Mouse (Mus musculus) heart, postnatal 25 days (tissue): ENCODE measurements around the gene Tnni3. TPM values are rescaled to one million over a fixed set of nuclear protein-coding genes. Genes with fewer than 3 reads are reported as not detected.

Experiments
- DNase-seq: peaks from one replicate; pipeline ENCODE4 v3.0.0; 2022; ENCODE audit warnings: low spot score
- intact Hi-C: fragments of 180-260 bp; cut with DNase I; formaldehyde crosslinking; loops from one replicate; pipeline ENCODE4 v1.15.1; 2025
- total RNA-seq, 2 experiments: library from RNA; stranded (reverse); gene quantifications; 2 replicates each; pipeline ENCODE4 v1.2.3; 2021

The Tnni3 gene
- total RNA-seq, 2 experiments from 2014 or later = 9,719 to 10,316 TPM

GRCm38 (mm10) chr7:4523205-4524130, 561 bp downstream of the Tnni3 start:
- intact Hi-C loops = loop anchor here (2.0 kb wide), 2 partner anchors 43 to 93 kb away; no protein-coding TSS in a partner anchor
- DNase-seq = no peak

GRCm38 (mm10) chr7:4522292-4522691, 1.7 kb downstream of the Tnni3 start:
- DNase-seq = no peak
- intact Hi-C loops = no loop called here

GRCm38 (mm10) chr7:4521231-4522003, 2.6 kb downstream of the Tnni3 start:
- intact Hi-C loops = no loop called here
- DNase-seq = no peak

GRCm38 (mm10) chr7:4518487-4518886, 5.5 kb downstream of the Tnni3 start:
- intact Hi-C loops = no loop called here

GRCm38 (mm10) chr7:4516332-4517050, 7.5 kb downstream of the Tnni3 start, which contains the start of gene Tnnt1:
Tnnt1 (minus strand) TSS chr7:4516382.
- no peak for DNase-seq
- intact Hi-C loops = no loop called here

More at GRCm38 (mm10) chr7:4518487-4518886, 5.5 kb downstream of the Tnni3 start:
- no peak for DNase-seq

GRCm38 (mm10) chr7:4515853-4516252, 8.2 kb downstream of the Tnni3 start:
- DNase-seq = no peak
- intact Hi-C loops = no loop called here

GRCm38 (mm10) chr7:4513829-4514712, 10.0 kb downstream of the Tnni3 start:
- DNase-seq = no peak
- intact Hi-C loops = no loop called here

GRCm38 (mm10) chr7:4513236-4513635, 10.8 kb downstream of the Tnni3 start:
- intact Hi-C loops = no loop called here
- DNase-seq = no peak

- intact Hi-C loops = no loop called here
- DNase-seq = no peak
These were observed 12.4 kb downstream of the Tnni3 start for GRCm38 (mm10) chr7:4511489-4512224.

GRCm38 (mm10) chr7:4509863-4510608, 14.0 kb downstream of the Tnni3 start:
- intact Hi-C loops = loop anchor here (10.0 kb wide), 1 partner anchor 375 kb away; the partner anchor contains the start of gene Leng8
- DNase-seq = peak; percentile 71

GRCm38 (mm10) chr7:4508739-4509116, 15.3 kb downstream of the Tnni3 start:
- no peak for DNase-seq
- intact Hi-C loops = loop anchor here (10.0 kb wide), 1 partner anchor 374 kb away; the partner anchor contains the start of gene Leng8

GRCm38 (mm10) chr7:4508062-4508738, 15.8 kb downstream of the Tnni3 start:
- DNase-seq = no peak
- intact Hi-C loops = loop anchor here (10.0 kb wide), 1 partner anchor 373 kb away; the partner anchor contains the start of gene Leng8

GRCm38 (mm10) chr7:4507220-4507619, 16.8 kb downstream of the Tnni3 start:
- intact Hi-C loops = loop anchor here (10.0 kb wide), 1 partner anchor 372 kb away; the partner anchor contains the start of gene Leng8

GRCm38 (mm10) chr7:4504646-4505435, 19.2 kb downstream of the Tnni3 start:
- DNase-seq = no peak

More at GRCm38 (mm10) chr7:4507220-4507619, 16.8 kb downstream of the Tnni3 start:
- no peak for DNase-seq

GRCm38 (mm10) chr7:4503858-4504257, 20.2 kb downstream of the Tnni3 start:
- intact Hi-C loops = loop anchor here (10.0 kb wide), 1 partner anchor 369 kb away; the partner anchor contains the start of gene Leng8
- DNase-seq = no peak

More at GRCm38 (mm10) chr7:4504646-4505435, 19.2 kb downstream of the Tnni3 start:
- intact Hi-C loops = loop anchor here (10.0 kb wide), 1 partner anchor 370 kb away; the partner anchor contains the start of gene Leng8

- intact Hi-C loops = loop anchor here (10.0 kb wide), 1 partner anchor 368 kb away; the partner anchor contains the start of gene Leng8
- DNase-seq = no peak
These were observed 20.9 kb downstream of the Tnni3 start for GRCm38 (mm10) chr7:4503100-4503499.
